Mouse (Mus musculus) cerebellum, adult 2 months (tissue): ENCODE measurements around the gene Mucl3. TPM values are rescaled to one million over a fixed set of nuclear protein-coding genes. Genes with fewer than 3 reads are reported as not detected.

Experiments used
- DNase-seq, 2 experiments: peaks; one replicate each; pipeline ENCODE4 v3.0.0; 2021
- H3K27ac ChIP-seq: fragments of 200-500 bp; 2 replicates; pipeline ENCODE4 v1.5.1; 2012; ENCODE audit warnings: low read length, control low read depth, inconsistent platforms; ENCODE audit not compliant: insufficient read depth
- H3K27me3 ChIP-seq: fragments of 200-500 bp; 2 replicates; pipeline ENCODE4 v1.6.1; 2012; ENCODE audit warnings: inconsistent platforms, mild to moderate bottlenecking, low read length, moderate library complexity; ENCODE audit not compliant: control insufficient read depth, insufficient read depth
- H3K4me1 ChIP-seq: fragments of 200-500 bp; 2 replicates; pipeline ENCODE4 v1.6.1; 2011; ENCODE audit warnings: low read length; ENCODE audit not compliant: control insufficient read depth, insufficient read depth
- H3K4me3 ChIP-seq: fragments of 200-500 bp; replicated peaks from 2 replicates; pipeline ENCODE3; 2011; ENCODE audit warnings: mild to moderate bottlenecking, low read depth, low read length, control low read depth; ENCODE audit not compliant: insufficient read depth
- CTCF ChIP-seq: fragments of 200-500 bp; IDR thresholded peaks from 2 replicates; pipeline ENCODE4 v1.5.1; 2011; ENCODE audit warnings: low read depth, mild to moderate bottlenecking, control low read depth, low read length, moderate library complexity, borderline replicate concordance; ENCODE audit not compliant: insufficient read depth
- POLR2A ChIP-seq: fragments of 200-500 bp; IDR thresholded peaks from 2 replicates; pipeline ENCODE4 v1.6.1; 2011; ENCODE audit warnings: low read length, control low read depth, borderline replicate concordance; ENCODE audit not compliant: insufficient read depth
- WGBS: fragments of 180-500 bp; shearing (Covaris S2); methylation state at CpG from one replicate; pipeline ENCODE4 v1.1.7; 2018; 5-methylcytosine and 5-hydroxymethylcytosine counted together
- polyA plus RNA-seq: library from polyadenylated mRNA; depleted of rRNA; stranded (reverse); fragments of >200 nt; gene quantifications from 2 replicates; pipeline ENCODE4 v1.2.3, GENCODE M21; 2012; rRNA removed

Mucl3 gene
- polyA plus RNA-seq, result not detected in 2 replicates

DNA sequence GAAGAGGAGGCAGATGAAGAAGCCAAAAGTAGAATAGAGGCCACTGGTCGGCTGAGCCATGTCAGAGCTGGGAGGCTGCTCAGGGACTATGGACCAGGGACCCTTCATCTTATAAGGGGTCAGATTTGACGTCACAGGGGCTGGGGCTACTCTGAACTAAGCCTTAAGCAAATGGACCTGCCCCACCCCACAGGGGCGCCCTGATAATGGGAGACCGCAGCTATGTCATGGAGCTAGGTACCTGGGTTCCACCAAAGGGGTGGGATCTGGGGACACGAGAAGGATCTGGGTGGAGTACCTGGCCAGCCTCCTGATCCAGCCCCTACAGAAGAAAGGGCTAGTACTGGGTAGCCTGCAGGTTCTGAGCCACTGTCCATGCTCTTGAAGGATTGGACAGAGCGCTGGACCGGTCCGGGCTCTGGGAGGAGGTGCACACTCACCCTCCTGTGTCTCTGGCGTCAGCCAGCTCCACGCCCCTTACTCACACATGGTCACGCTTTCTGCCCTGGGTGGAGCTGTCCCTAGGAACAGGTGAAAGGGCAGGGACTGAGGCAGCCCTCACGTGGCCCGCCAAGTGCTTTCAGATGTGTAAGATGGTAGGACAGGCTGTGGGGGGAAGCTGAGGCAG, at the start of gene Mucl3:
Mucl3 (minus strand) TSS at position 87 of the 628 bp plus-strand sequence.
- no peaks in the 10 kb centered on the region for H3K4me1 ChIP-seq
- TF ChIP-seq POLR2A (no peak), CTCF (no peak)
- H3K27me3 ChIP-seq, result no peaks in the 10 kb centered on the region
- no peak within 1 kb of the TSS for H3K27ac ChIP-seq
- no peak for DNase-seq
- H3K4me3 ChIP-seq, result no peak within 1 kb of the TSS
- whole genome bisulfite sequencing, result 65% methylated on average over 13 of the region's 13 CpGs

DNA sequence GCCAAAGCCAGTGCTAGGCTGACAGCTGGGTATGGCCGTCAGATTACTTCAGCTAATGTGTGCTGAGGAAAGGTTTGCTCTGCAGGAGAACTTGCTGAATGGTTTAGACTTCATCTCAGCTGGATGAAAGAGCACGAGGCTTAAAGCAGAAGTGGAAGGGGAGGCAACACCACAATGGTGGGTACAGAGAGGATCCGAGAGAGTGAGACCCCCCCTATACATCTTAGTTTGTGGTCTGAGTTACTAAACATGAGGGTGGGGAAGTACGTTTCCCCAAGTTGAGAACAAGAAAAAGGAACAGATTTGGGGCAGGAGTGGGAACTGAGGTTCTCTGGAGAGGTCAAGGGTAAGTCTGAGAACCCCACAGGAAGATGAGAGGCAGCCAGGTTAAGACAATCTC, 48.9 kb upstream of the Mucl3 start:
- Histone ChIP-seq H3K27me3 (no peaks in the 10 kb centered on the region), H3K4me3 (no peak overlapping the region), H3K27ac (no peak overlapping the region), H3K4me1 (peaks cover 8% of the 10 kb centered on the region)
- DNase-seq, result no peak
- TF ChIP-seq CTCF (no peak), POLR2A (no peak)
- WGBS, result 61% methylated on average over 4 of the region's 4 CpGs

DNA sequence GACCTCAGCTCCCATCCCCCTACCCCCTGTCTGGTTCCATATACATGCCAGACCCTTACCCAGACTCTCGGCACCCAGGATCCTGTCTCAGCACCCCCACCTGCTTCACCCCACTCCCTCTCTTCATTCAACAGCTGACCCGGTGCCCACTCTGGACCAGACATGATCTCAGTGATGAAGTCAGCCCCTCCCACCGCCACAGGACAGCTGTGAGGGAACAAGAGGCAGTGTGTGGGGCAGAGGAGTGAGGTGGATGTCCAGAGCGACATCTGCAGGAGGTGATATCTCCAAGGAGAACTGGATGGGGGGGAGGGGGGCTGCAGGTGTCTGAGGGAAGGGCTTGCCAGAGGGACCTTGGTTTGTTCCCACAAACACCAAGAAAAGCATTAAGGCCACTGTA, 48.3 kb upstream of the Mucl3 start:
- H3K4me1 ChIP-seq, result peaks cover 4% of the 10 kb centered on the region
- DNase-seq, result no peak
- WGBS, result 70% methylated on average over 4 of the region's 4 CpGs
- no peak for TF ChIP-seq POLR2A
- no peak for TF ChIP-seq CTCF
- H3K4me3 ChIP-seq, result no peak overlapping the region
- no peak overlapping the region for H3K27ac ChIP-seq
- H3K27me3 ChIP-seq, result no peaks in the 10 kb centered on the region

DNA sequence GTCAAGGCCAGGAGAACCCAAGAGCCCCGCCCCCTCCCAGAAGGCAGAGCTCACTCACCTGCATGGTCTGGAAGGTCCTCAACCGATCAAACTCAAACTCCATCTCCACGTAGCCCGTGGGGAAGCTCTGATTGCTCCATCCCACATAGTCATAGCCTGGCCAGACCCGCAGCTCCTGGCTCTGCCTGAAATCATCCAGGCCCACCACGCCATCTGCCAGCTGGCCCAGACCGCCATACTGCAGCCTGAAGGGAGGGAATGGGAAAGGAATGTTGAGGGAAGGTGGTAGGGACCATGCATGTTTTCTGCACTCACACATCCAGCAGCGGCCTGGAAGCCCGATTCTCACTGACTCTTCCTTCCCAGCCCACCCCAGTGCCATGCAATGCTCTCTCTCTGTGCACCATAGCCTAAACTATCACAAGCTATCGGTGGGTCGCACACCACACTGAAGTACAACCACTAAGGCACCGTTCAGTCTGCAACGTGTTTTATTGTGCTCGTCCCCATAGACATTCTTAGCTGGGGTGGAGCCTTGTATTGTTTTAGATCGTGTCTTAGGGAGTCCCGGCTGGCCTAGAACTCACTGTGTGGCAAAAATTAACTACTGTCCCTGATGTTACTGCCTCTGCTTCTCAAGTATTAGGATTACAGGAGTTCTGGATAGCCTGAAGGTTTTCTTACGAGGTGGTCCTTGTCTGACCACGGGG, 46.6 kb upstream of the Mucl3 start:
- TF ChIP-seq POLR2A, result no peak
- TF ChIP-seq CTCF, result no peak
- DNase-seq, result no peak
- no peaks in the 10 kb centered on the region for H3K27me3 ChIP-seq
- H3K27ac ChIP-seq, result no peak overlapping the region
- WGBS, result 58% methylated on average over 18 of the region's 18 CpGs
- no peak overlapping the region for H3K4me3 ChIP-seq
- no peaks in the 10 kb centered on the region; the same call in 1 of the 2 replicates for H3K4me1 ChIP-seq

DNA sequence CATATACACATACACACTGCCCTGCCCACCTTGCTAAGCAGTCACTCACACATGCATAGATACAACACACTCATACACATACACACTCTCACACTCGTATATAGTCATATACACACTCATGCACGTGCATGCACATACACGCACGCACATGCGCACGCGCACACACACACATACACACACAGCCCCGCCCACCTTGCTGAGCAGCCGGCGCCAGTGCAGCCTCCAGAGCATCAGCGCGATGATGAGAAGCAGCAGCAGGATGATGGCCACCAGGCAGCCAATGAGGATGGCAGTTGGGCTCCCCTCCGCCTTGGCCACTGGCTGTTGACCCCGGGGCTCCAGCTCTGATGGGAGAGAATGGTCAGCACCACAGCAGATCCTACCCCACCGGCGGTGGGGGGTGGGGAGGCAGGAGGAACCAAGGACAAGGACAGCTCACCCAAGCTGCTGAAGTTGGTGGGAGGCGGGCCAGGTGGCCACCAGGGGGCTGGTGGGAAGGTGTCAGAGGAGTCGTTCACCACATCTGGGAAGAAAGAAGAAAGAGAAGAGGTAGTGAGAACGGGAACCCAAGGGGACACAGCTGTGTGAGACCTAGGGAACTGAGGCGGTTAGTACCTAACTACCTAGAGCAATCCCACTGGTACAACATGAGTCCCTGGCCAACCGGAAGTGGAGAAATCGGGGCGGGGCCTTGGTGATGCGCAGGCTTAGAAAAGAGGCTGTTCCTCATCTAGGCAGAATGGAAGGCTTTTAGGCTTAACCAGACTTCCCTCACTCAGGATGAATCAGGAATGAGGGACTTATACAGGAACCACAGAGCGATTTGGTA, 45.1 kb upstream of the Mucl3 start:
- DNase-seq, result no peak
- no peaks in the 10 kb centered on the region; the same call in 1 of the 2 replicates for H3K4me1 ChIP-seq
- no peak overlapping the region for H3K4me3 ChIP-seq
- H3K27me3 ChIP-seq, result no peaks in the 10 kb centered on the region
- TF ChIP-seq POLR2A, result no peak
- no peak for TF ChIP-seq CTCF
- no peak overlapping the region for H3K27ac ChIP-seq
- WGBS, result 85% methylated on average over 25 of the region's 25 CpGs

DNA sequence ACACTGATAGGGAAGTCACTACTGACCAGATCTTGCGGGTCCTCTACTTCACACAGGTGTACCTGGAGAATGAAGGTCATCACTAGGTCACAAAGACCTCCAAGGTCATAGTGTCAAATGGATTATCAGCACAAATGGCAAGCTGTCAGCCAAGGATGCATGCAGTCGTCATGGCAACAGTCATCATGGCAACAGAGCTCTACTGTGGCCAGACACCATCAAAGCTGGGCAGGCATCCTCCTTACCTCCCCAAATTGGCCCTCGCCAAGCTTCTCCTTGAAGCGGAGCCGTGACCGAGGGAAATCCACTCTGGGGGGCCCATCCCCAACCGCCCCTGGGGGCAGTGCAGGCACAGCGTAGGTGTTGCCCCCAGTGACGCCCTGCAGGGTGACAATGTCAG, 41.6 kb upstream of the Mucl3 start:
- Histone ChIP-seq H3K4me1 (no peaks in the 10 kb centered on the region), H3K27ac (no peak overlapping the region), H3K4me3 (no peak overlapping the region), H3K27me3 (no peaks in the 10 kb centered on the region)
- TF ChIP-seq POLR2A (no peak), CTCF (no peak)
- DNase-seq, result no peak
- WGBS, result 34% methylated on average over 9 of the region's 9 CpGs

DNA sequence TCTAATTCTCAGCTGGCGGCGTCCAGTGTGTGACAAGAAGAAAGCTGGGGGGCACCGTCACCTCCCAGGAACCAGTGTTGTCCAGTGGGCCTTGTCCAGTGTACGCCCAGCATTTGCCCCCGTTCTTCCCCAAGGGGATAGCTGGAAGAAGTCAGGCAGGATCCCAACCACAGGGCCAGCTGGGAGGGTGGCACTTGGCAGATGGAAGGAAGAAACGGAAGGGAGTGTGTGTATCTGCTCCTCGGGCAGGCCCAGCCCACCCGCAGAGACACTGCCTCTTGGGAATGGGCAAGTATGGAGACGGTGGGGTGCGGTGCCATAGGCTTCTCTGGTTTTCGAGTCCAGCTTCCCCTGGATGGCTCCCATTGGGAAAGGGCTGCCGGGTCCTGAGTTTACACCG, 38.5 kb upstream of the Mucl3 start:
- Histone ChIP-seq H3K27ac (no peak overlapping the region), H3K4me3 (no peak overlapping the region), H3K4me1 (no peaks in the 10 kb centered on the region), H3K27me3 (no peaks in the 10 kb centered on the region)
- WGBS, result 59% methylated on average over 13 of the region's 13 CpGs
- TF ChIP-seq POLR2A (no peak), CTCF (no peak)
- no peak for DNase-seq

DNA sequence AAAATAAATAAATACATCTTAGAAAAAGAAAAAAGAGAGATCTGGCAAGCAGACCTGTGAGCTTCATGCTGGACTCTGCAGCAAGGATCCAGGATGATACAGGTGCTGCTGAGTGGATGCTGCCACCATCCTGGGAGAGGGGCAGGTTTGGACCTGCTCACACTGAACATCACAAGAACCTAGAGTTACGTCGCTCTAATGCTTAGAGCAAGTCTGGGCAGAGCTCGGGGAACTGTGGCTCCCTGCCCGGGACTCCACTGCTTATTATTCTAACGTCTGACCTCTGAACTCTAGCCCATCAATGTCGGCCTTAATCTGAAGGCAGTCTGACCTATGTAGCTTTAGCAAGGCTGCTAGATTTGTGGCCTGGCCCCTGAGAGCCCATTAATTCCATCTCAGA, 37.1 kb upstream of the Mucl3 start:
- H3K4me1 ChIP-seq, result no peaks in the 10 kb centered on the region
- TF ChIP-seq POLR2A (no peak), CTCF (no peak)
- no peak overlapping the region for H3K4me3 ChIP-seq
- no peak overlapping the region for H3K27ac ChIP-seq
- WGBS, result 27% methylated on average over 6 of the region's 6 CpGs
- no peak for DNase-seq
- no peaks in the 10 kb centered on the region for H3K27me3 ChIP-seq
